Mouse (Mus musculus): ENCODE measurements around the gene Trim63. TPM values are rescaled to one million over a fixed set of nuclear protein-coding genes. Genes with fewer than 3 reads are reported as not detected.

Trim63 gene
- total RNA-seq, 2 experiments from 2014 or later, result 0.32 TPM; not detected in 1

DNA sequence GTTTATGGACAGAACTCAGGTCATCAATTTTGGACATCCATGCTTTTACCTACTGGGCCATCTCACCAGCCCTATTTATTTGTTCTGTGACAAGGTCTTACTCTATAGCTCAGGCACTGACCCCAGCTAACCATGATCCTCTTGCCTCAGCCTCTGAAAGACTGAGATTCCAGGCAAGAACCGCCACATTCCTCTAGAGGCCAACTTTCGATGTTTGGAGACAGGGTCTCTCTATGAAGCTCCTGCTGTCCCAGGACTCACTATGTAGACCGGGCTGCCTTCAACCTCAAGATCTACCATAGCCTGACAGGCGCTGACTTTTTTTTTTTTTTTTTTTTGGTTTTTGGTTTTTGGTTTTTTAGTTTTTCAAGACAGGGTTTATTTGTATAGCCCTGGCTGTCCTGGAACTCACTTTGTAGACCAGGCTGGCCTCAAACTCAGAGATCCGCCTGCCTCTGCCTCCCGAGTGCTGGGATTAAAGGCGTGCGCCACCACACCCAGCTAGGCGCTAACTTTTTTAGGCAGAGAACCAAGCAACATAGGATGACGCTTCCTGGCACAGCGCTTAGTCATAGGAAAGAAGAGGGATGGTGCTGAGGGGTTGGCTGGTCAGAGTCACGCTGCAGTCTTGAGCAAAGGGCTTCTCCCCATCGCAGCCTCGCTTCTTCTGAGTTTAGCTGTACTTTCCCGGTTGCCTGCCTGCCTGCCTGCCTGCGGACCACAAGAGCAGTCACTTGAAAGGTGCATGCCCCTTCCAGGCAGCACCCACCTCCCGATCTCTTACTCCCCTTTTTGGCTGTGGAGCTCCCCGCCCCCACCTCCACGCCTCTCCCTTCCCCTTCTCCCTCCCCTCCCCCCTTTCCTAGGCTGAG lies 16.1 kb upstream of the Trim63 start:
- DNase-seq (ENCODE audit: low spot score in 2 of 2), result no peak

- DNase-seq (ENCODE audit: low spot score in 2 of 2), result no peak
These were observed 15.5 kb upstream of the Trim63 start for GRCm38 (mm10) chr4:134299498-134299810.

DNA sequence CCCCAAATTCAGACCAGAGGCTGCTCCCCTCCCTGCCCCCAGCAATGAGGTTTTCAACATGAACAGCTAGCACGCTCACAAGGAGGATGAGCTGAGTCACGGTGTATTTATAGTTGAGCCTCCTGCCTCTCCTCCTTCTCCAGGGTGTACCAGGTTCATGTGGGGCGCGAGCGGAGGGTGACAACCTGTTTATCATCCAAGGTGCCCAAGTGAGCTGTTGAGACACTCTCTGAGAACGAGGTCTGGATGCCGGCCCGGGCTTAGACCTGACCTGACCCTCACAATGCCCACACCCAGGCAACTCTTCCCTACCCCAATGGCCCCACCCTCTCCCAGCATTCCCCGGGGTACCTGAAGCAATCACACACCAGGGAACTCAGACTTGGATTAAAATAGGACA lies 14.6 kb upstream of the Trim63 start:
- DNase-seq (ENCODE audit: low spot score in 2 of 2), result no peak

DNA sequence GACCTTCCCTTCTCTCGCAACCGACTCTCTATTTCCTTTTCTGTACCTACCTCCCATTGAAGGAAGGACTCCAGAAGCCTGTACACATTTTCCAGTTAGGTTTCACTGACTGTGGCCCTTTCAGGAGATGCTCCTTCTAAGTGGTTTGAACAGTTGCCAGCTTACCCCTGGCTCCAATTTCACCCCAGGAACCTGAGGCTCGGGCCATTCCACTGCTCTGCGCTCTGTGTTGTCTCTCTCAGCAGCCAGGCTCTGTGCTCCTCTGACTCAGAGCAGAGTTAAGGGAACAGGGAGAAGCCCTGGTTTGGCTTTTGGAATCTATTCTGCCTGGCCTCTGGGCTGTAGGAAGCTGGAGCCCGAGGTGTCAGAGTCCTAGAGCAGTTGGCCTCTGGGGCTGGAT lies 12.8 kb upstream of the Trim63 start:
- DNase-seq (ENCODE audit: low spot score in 2 of 2), result no peak

- DNase-seq (ENCODE audit: low spot score in 2 of 2), result no peak
These were observed 8.0 kb upstream of the Trim63 start for GRCm38 (mm10) chr4:134306963-134307362.

DNA sequence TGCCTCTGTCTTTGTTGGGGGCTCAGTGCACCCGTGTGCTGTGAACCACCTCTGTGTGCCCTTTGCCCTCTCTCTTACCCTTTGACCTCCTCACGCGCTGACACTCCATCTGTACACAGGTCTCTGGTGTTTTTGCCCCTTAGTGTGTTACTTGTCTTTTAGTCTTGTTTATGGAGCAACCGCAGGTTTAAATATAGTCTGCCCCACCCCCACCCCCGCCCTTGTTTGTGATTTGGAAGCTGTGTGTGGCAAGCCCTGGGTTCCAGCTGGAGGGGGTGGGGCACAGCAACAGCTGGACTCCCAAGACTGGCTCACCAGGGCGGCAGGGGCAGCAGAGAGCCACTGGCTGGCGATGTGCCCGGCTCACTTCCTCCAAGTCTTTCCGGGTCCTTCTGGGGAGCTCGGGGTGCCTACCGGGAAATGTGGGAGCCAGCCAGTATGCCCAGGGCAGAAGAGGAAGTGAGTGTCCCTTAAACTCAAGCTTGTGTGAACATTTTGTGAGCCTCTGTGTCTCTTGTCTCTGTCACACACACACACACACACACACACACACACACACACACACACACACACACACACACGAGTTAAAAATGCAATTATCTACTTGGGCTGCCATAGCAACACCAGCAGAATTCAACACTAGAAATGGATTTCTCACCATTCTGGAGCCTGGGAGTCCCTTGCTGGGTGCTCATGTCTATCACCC lies 7.4 kb upstream of the Trim63 start:
- peak; percentile 31 to 51 for DNase-seq (ENCODE audit: low spot score in 2 of 2)

- DNase-seq (ENCODE audit: low spot score in 2 of 2), result no peak
These were observed 4.8 kb upstream of the Trim63 start for GRCm38 (mm10) chr4:134310106-134310505.

DNA sequence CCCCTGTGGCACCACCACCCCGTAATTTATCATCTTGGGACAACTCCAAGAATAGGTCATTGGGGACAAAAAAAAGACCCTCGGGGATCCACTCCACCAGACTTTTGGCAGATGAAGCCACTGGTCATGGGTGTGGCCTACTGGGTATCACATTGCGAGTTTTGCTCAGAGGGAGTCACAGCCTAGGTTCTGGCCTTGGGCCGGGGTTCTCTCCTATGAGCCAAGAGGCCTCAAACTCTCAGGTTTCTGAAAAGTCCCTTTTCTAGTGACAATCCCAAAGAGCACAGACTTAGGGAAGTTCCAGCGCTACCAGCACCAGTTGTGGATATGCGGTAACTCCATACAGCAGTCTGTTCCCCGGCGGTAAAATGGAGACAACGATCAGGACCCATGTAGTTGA lies 4.3 kb upstream of the Trim63 start:
- no peak for DNase-seq (ENCODE audit: low spot score in 2 of 2)

- no peak for DNase-seq (ENCODE audit: low spot score in 2 of 2)
These were observed 3.1 kb upstream of the Trim63 start for GRCm38 (mm10) chr4:134311784-134312183.

GRCm38 (mm10) chr4:134312341-134312740 lies 2.6 kb upstream of the Trim63 start:
- DNase-seq (ENCODE audit: low spot score in 2 of 2), result no peak

DNA sequence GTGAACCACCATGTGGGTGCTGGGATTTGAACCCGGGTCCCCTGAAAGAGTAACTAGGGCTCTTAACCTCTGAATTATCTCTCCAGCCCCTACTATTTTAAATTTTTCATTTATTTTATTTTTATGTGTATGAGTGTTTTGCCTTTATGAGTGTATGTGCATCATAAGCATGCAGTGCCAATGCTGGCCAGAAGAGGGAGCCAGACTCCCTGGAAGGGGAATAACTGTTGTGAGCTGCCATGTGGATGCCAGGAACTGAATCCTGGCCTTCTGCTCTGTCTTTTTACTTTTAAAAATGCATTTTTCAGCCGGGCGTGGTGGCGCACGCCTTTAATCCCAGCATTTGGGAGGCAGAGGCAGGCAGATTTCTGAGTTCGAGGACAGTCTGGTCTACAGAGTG lies 2.0 kb upstream of the Trim63 start:
- no peak for DNase-seq (ENCODE audit: low spot score in 2 of 2)

DNA sequence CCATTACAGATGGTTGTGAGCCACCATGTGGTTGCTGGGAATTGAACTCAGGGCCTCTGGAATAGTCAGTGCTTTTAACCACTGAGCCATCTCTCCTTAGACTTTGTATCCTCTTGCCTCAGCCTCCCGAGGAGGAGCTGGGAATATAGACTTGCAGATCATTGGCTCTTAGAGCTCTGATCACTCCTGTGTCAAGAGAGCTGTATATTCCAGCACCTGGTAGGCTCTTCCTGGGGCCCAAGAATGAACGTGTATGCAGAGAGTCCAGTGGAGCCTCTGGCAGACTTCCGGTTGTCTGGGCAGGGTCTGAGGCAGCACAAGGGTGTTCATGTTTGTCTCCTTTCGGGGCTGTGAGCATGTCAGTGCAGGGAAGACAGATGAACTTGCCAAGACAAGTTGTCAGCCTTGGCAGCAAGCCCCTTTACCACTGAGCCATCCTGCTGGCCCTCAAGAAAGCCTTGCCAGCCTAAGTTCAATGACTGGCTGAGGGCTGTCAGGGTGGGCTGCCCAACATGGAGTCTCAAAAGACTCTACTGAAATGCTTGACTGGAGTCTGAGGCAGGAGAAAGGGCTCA lies 752 bp upstream of the Trim63 start:
- no peak for DNase-seq (ENCODE audit: low spot score in 2 of 2)

GRCm38 (mm10) chr4:134315470-134315869 lies 550 bp downstream of the Trim63 start:
- DNase-seq (ENCODE audit: low spot score in 2 of 2), result no peak

DNA sequence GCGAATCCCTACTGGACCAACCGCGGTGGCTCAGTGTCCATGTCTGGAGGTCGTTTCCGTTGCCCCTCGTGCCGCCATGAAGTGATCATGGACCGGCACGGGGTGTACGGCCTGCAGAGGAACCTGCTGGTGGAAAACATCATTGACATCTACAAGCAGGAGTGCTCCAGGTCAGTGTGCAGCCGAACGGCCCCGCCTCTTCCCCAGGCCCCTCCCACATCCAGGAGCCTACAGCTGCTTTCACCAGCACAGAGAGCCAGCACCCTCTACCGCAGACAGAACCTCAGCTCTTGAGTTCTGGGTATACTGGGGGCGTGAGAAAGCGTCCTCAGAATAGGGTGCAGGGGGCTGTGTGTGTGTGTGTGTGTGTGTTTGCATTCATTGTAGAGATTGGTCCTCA lies 1.5 kb downstream of the Trim63 start:
- DNase-seq (ENCODE audit: low spot score in 2 of 2), result no peak

- DNase-seq (ENCODE audit: low spot score in 2 of 2), result no peak
These were observed 4.2 kb downstream of the Trim63 start for GRCm38 (mm10) chr4:134319074-134319473.

- DNase-seq (ENCODE audit: low spot score in 2 of 2), result no peak
These were observed 4.8 kb downstream of the Trim63 start for GRCm38 (mm10) chr4:134319674-134320073.

- no peak for DNase-seq (ENCODE audit: low spot score in 2 of 2)
These were observed 6.6 kb downstream of the Trim63 start for GRCm38 (mm10) chr4:134321524-134321923.

GRCm38 (mm10) chr4:134324655-134325054 lies 9.7 kb downstream of the Trim63 start:
- DNase-seq (ENCODE audit: low spot score in 2 of 2), result no peak

- no peak for DNase-seq (ENCODE audit: low spot score in 2 of 2)
These were observed 12.1 kb downstream of the Trim63 start for GRCm38 (mm10) chr4:134326859-134327530.

GRCm38 (mm10) chr4:134328151-134328550 lies 13.2 kb downstream of the Trim63 start:
- DNase-seq (ENCODE audit: low spot score in 2 of 2), result no peak

DNA sequence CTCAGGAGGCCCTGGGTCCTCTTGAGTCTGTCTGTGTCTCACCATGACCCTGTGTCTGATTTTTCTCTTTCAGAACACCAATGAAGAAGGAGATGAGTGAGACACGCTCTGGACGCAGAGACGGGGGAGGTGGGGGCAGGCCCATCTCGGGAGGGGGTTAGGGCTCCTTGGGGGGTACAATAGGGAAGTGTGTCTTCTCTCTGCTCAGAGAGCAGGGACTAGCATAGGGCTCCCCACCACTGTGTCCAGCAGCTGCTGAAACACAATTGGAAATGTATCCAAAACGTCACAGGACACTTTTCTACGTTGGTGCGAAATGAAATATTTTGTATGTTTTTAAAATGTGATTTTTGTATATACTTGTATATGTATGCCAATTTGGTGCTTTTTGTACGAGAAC lies 13.9 kb downstream of the Trim63 start:
- DNase-seq (ENCODE audit: low spot score in 2 of 2), result no peak

DNA sequence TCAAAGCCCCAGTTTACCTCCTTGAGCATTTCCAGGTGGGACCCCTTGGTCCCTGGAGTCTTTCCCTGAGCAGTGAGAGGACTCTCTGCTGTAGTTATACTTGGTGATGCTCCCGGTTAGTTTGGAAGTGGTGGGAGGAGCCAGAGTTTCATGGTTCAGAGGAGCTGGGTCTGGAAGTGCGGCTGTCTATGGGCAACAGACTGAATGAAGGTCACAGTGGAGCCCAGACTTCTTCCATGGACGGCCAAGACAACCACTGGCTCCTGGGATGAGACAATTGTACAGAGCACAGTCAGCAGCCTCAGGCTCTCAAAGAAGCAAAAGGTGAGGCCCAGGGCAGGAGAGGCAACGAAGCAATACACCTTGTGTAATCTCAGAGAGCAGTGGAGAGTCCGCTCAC lies 15.4 kb downstream of the Trim63 start:
- no peak for DNase-seq (ENCODE audit: low spot score in 2 of 2)
